Mouse (Mus musculus): ENCODE measurements around the gene Gtf3c4. TPM values are rescaled to one million over a fixed set of nuclear protein-coding genes. Genes with fewer than 3 reads are reported as not detected.

Gtf3c4 gene
- polyA plus RNA-seq, 1 experiment = 8.6 TPM

DNA sequence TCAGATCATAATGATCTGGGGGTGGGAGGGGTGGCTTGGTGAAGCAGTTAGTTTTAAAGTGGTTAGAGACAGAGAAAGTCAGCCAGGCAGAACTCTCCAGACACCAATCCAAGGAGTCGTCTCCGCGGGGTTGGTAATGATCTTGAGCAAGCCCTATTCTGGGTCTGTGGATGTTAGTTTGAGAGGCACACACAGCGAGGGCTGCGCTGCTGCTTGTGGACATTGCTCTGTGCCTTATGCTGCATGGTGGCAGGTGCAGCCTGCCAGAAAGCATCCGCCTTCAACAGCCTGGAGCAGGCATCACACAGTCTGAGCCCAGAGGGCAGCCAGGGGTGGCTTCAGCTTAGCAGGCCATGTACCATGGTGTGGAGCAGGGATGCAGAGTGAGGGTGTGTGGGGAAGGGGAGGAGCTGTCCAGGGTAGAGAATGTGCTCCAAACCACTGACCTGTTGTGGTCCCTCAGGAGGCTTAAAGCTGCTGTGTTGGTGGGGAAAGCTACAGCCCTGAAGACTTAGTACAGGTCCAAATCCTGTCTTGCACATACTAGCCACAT lies 53.0 kb downstream of the Gtf3c4 start:
- Histone ChIP-seq H3K4me1 (ENCODE audit: control insufficient read depth, insufficient read depth, low read length) (no peaks in the 10 kb centered on the region), H3K4me3 (replicated peaks; ENCODE audit: extremely low read depth, low read depth, low read length) (no peak overlapping the region)
- DNase-seq = no peak
- TF ChIP-seq CTCF (IDR thresholded peaks at IDR 0.05; ENCODE audit: insufficient read depth, low read length) (no peak), POLR2A (IDR thresholded peaks at IDR 0.05; ENCODE audit: borderline replicate concordance, extremely low read depth, low read depth, low read length) (no peak)
- WGBS = 88% methylated on average over 6 of the region's 6 CpGs

DNA sequence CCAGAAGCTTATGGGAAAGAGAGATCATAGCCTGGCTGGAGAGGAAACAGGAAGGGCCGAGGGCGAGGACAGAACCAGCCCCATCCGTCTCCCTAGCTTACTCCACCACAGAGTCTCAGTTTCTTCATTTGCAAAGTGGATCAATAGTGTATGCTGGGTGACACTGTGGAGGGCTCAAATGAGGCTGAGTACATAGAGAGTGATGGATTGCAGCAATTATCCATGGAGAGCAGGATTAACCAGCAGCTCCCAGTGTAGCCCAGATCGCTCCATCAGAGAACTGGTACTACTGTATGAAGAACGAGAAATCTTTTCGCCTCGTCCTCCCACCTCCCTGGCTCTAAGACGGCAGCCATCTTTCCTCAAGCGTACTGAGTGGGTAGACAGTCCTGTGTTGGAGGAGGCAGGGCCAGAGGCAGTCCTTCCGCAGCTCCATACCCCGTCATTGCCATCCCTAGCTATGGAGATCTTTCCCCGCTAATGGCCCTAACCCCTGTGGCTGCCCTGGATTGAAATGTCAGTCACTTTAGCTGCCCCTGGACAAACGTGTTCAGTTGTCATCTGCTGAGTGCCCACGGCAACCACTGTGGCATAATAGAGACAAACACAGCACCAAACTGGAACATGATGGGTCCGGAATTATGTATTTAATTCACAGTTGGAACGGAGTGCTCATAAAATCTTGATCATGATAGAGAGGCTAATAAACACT lies 53.6 kb downstream of the Gtf3c4 start:
- H3K4me3 ChIP-seq (replicated peaks; ENCODE audit: extremely low read depth, low read depth, low read length) = no peak overlapping the region
- no peak for DNase-seq
- no peaks in the 10 kb centered on the region for H3K4me1 ChIP-seq (ENCODE audit: control insufficient read depth, insufficient read depth, low read length)
- TF ChIP-seq POLR2A (IDR thresholded peaks at IDR 0.05; ENCODE audit: borderline replicate concordance, extremely low read depth, low read depth, low read length) (no peak), CTCF (IDR thresholded peaks at IDR 0.05; ENCODE audit: insufficient read depth, low read length) (no peak)
- 75% methylated on average over 16 of the region's 16 CpGs for WGBS

DNA sequence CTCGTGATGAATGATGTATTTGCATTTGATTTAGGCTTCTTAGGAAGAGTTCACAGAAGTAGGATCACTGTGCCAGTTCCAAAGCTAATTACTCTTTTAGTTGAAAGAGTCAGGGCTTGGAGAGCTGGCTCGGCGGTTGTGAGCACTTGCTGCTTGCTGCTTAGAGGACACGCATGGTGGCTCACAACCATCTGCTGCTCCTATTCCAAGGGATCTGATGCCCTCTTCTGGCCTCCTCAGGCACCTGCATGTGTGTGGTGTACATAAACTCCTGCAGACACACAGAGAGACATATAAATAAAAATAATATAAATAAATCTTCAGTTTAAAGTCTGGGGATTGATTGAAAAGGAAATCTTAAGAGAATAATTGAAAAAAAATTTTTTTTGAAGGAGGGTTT lies 58.9 kb downstream of the Gtf3c4 start:
- TF ChIP-seq POLR2A (IDR thresholded peaks at IDR 0.05; ENCODE audit: borderline replicate concordance, extremely low read depth, low read depth, low read length) (no peak), CTCF (IDR thresholded peaks at IDR 0.05; ENCODE audit: insufficient read depth, low read length) (no peak)
- Histone ChIP-seq H3K4me3 (replicated peaks; ENCODE audit: extremely low read depth, low read depth, low read length) (no peak overlapping the region), H3K4me1 (ENCODE audit: control insufficient read depth, insufficient read depth, low read length) (no peaks in the 10 kb centered on the region)
- DNase-seq = no peak
- WGBS = 87% methylated on average over 4 of the region's 4 CpGs

DNA sequence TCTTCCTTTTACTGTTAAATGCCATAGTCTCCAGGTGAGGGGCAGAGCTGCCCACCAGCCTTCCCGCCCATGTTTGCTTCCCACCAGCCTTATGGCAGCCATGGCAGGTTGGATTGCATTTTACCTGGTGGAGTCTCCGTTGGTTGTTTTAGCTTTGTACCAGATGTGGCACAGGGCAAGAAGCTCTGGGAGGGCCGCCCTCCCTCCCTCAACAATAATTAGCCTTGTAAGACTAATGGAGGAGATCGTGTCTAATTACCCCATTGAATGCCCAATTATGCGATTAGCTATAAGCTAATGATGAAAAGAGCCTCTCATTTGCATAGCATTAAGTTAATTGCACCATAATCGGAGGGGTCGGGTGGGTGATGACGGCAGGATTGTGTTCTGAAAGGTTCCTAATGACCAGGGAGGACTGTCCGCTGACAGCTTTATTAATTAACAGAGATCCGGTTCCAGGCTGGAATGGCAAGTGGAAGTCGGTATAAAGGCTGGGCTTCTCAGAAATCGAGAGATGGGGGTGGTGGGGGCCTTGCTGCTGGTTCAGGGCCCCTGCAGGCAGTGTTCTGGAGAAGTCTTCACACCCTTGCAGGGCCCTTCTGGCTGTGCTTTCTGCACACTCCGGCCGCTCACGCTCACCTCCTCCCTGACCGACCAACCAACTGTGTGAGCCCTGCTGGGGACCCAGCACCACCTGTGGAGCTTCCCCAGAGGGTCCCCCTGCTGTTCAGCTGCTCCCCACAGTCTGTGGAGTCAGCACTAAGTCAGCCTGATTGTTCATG lies 60.0 kb downstream of the Gtf3c4 start:
- no peak for TF ChIP-seq POLR2A (IDR thresholded peaks at IDR 0.05; ENCODE audit: borderline replicate concordance, extremely low read depth, low read depth, low read length)
- TF ChIP-seq CTCF (IDR thresholded peaks at IDR 0.05; ENCODE audit: insufficient read depth, low read length) = no peak
- DNase-seq = no peak
- no peaks in the 10 kb centered on the region for H3K4me1 ChIP-seq (ENCODE audit: control insufficient read depth, insufficient read depth, low read length)
- no peak overlapping the region for H3K4me3 ChIP-seq (replicated peaks; ENCODE audit: extremely low read depth, low read depth, low read length)
- 77% methylated on average over 16 of the region's 16 CpGs for WGBS

DNA sequence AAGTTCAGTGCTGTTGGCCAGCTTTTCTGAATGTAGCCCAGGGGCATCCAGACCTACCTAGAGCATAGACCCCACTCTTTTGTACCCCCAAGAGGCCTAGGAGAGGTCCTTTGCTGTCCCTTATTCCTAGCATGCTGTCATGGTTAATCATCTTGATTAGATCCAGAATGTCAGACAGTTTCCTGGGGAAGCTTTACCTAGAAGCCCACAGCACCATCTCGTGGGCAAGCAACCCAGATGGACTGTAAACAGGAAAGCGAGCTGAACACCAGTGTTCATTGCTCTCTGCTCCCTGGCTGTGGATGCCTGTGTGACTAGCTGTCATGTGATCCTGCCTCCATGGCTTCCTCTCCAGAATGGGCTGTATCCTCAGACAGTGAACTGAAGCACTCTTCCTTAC lies 63.4 kb downstream of the Gtf3c4 start:
- DNase-seq = no peak
- H3K4me3 ChIP-seq (replicated peaks; ENCODE audit: extremely low read depth, low read depth, low read length) = no peak overlapping the region
- WGBS = 63% methylated on average over 2 of the region's 2 CpGs
- TF ChIP-seq CTCF (IDR thresholded peaks at IDR 0.05; ENCODE audit: insufficient read depth, low read length) (no peak), POLR2A (IDR thresholded peaks at IDR 0.05; ENCODE audit: borderline replicate concordance, extremely low read depth, low read depth, low read length) (no peak)
- no peaks in the 10 kb centered on the region for H3K4me1 ChIP-seq (ENCODE audit: control insufficient read depth, insufficient read depth, low read length)

DNA sequence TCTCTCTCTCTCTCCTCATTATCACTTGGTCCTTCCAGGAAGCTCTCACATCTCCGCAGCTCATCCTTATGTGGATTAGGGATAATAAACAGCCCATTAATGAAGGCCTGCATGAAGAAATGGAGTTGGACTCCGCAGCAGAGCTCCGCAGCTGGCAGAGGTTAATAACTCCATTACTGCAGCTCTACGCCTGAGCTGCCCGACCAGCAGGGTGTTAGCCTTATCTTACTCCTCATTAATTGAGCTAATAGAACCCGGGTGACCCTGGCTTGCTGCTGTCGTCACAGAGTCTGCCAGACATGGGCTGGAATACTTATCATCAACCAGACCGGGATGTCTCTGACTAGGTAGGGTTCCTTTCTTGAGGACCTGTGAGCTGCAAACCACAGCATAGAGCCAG lies 66.1 kb downstream of the Gtf3c4 start:
- no peak overlapping the region for H3K4me3 ChIP-seq (replicated peaks; ENCODE audit: extremely low read depth, low read depth, low read length)
- 58% methylated on average over 8 of the region's 8 CpGs for WGBS
- no peaks in the 10 kb centered on the region for H3K4me1 ChIP-seq (ENCODE audit: control insufficient read depth, insufficient read depth, low read length)
- TF ChIP-seq CTCF (IDR thresholded peaks at IDR 0.05; ENCODE audit: insufficient read depth, low read length) (no peak), POLR2A (IDR thresholded peaks at IDR 0.05; ENCODE audit: borderline replicate concordance, extremely low read depth, low read depth, low read length) (no peak)
- DNase-seq = no peak

Other genes with a start within 250 kb of the Gtf3c4 start
- gene Gfi1b, start 218.4 kb downstream of the Gtf3c4 start, polyA plus RNA-seq (2012; rRNA removed) = 0.66 and 0.79 TPM in 2 replicates
- gene Tsc1, start 199.1 kb downstream of the Gtf3c4 start, polyA plus RNA-seq (2012; rRNA removed) = 10.2 and 14.7 TPM in 2 replicates
- 21.4 and 29.6 TPM in 2 replicates for gene Spaca9, start 140.6 kb downstream of the Gtf3c4 start, polyA plus RNA-seq (2012; rRNA removed)
- 4.2 TPM in 2 replicates for gene Ak8, start 140.2 kb downstream of the Gtf3c4 start, polyA plus RNA-seq (2012; rRNA removed)
- gene Ddx31, start within 50 bp of the Gtf3c4 start, polyA plus RNA-seq (2012; rRNA removed) = 2.8 and 3.8 TPM in 2 replicates
- gene Barhl1, start 76.3 kb upstream of the Gtf3c4 start, polyA plus RNA-seq (2012; rRNA removed) = 0.58 and 0.70 TPM in 2 replicates
- 4.0 and 4.6 TPM in 2 replicates for gene Cfap77, start 214.7 kb upstream of the Gtf3c4 start, polyA plus RNA-seq (2012; rRNA removed)
- 4.6 and 7.2 TPM in 2 replicates for gene Ttf1, start 219.9 kb upstream of the Gtf3c4 start, polyA plus RNA-seq (2012; rRNA removed)